Mouse (Mus musculus): ENCODE data around the gene Fam151b.

DNA sequence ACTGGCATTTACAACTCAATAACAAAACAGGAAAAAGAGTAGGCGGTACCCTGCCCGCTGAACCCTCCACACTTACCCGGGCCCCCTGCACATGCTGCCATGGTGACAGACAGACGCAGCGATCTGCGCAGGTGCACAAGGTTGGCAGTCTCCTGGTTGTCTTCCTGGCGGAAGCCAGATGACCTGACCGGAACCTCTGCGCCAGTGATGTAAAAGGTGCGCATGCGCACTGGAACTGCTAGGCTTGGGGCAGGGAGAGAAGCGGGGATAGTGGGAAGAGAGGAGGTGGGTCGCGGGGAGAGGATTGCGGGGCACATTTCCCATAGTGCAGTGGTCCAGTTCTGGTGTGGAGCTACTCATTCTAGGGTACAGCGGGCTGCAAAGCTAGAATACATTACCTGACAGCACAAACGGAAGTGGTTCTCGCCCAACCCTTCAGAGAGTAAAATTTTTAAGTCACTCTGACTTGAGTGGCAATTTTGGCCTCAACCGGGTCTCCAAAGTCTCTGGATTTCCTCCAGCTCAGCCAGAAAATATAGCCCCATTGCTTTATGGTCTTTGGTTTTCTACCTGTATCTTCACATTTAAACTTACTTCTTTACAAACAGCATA lies at the start of gene Fam151b:
- no peak for TF ChIP-seq CEBPB (IDR thresholded peaks at IDR 0.05; ENCODE audit: low read depth)
- TF ChIP-seq CTCF (IDR thresholded peaks at IDR 0.05; ENCODE audit: control insufficient read depth, insufficient read depth, insufficient read length), result no peak
- TF ChIP-seq USF1 (IDR thresholded peaks at IDR 0.05; ENCODE audit: low read depth), result no peak

Data from C2C12 (cell line).